Mouse (Mus musculus): ENCODE results near the gene Il34.

DNA sequence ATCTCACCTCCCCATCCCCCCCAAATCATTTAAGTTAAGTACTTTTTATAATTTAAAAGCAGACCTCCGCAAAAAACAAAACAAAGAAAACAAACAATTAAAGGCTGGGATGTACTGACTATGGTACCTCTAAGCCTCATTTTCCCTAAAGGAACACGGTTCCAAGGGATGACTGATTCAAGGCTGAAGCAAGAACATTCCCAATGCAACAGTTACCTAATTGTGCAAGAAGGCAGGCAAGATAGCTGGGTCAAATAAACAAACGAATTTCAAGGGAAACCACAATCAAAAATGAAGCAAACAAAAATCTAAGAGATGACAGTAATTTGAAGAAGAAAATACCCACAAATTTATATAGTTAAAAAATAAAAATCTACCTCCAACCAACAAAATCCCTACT is 16.2 kb upstream of the Il34 start:
- TF ChIP-seq GATA1 (IDR thresholded peaks at IDR 0.05; ENCODE audit: low read length) (no peak), TAL1 (IDR thresholded peaks at IDR 0.05; ENCODE audit: low read length) (no peak)

All from erythroblast, embryonic 14.5 days (primary cell).